Mouse (Mus musculus): ENCODE data around the gene Cort.
"Not testable (repeated sequence)": the region's sequence is repeated elsewhere in the genome, so short reads cannot be mapped to it uniquely, and the experiment has no call there.

Gene Cort

GRCm38 (mm10) chr4:149147528-149147927, 21.0 kb upstream of the Cort start:
- no peak for DNase-seq (ENCODE audit: low read depth)

GRCm38 (mm10) chr4:149145151-149145550, 18.6 kb upstream of the Cort start:
- DNase-seq (ENCODE audit: low read depth), result no peak

GRCm38 (mm10) chr4:149144459-149144858, 17.9 kb upstream of the Cort start:
- DNase-seq (ENCODE audit: low read depth), result peak; percentile 58

- no peak for DNase-seq (ENCODE audit: low read depth)
Measured at GRCm38 (mm10) chr4:149143594-149143993, 17.0 kb upstream of the Cort start.

- no peak for DNase-seq (ENCODE audit: low read depth)
Measured at GRCm38 (mm10) chr4:149138515-149138914, 12.0 kb upstream of the Cort start.

- DNase-seq (ENCODE audit: low read depth), result peak; percentile 72
Measured at GRCm38 (mm10) chr4:149136982-149137770, 10.6 kb upstream of the Cort start, which contains the start of gene Cenps. TSS of gene Cenps (minus strand) at chr4:149137629.

- DNase-seq (ENCODE audit: low read depth), result no peak
Measured at GRCm38 (mm10) chr4:149136116-149136850, 9.7 kb upstream of the Cort start.

GRCm38 (mm10) chr4:149133395-149133794, 6.8 kb upstream of the Cort start:
- no peak for DNase-seq (ENCODE audit: low read depth)

- DNase-seq (ENCODE audit: low read depth), result no peak
Measured at GRCm38 (mm10) chr4:149131789-149132565, 5.4 kb upstream of the Cort start.

GRCm38 (mm10) chr4:149131021-149131752, 4.6 kb upstream of the Cort start:
- no peak for DNase-seq (ENCODE audit: low read depth)

GRCm38 (mm10) chr4:149128467-149128866, 1.9 kb upstream of the Cort start:
- DNase-seq (ENCODE audit: low read depth), result no peak

- DNase-seq (ENCODE audit: low read depth), result no peak
Measured at GRCm38 (mm10) chr4:149126115-149126509, 451 bp downstream of the Cort start.

GRCm38 (mm10) chr4:149125341-149126114, 1.0 kb downstream of the Cort start:
- no peak for DNase-seq (ENCODE audit: low read depth)

GRCm38 (mm10) chr4:149123432-149123831, 3.1 kb downstream of the Cort start:
- DNase-seq (ENCODE audit: low read depth), result no peak

- peak; percentile 22 for DNase-seq (ENCODE audit: low read depth)
Measured at GRCm38 (mm10) chr4:149119978-149120562, 6.5 kb downstream of the Cort start.

GRCm38 (mm10) chr4:149103875-149104561, 22.5 kb downstream of the Cort start, which contains the start of gene Dffa:
TSS of gene Dffa (plus strand) at chr4:149104146.
- peak; percentile 87 for DNase-seq (ENCODE audit: low read depth)

GRCm38 (mm10) chr4:149101456-149101855, 25.1 kb downstream of the Cort start:
- DNase-seq (ENCODE audit: low read depth), result no peak

- not testable (repeated sequence) for DNase-seq (ENCODE audit: low read depth)
Measured at GRCm38 (mm10) chr4:149100449-149100848, 26.1 kb downstream of the Cort start.

- DNase-seq (ENCODE audit: low read depth), result peak; percentile 88
Measured at GRCm38 (mm10) chr4:149099369-149100017, 27.1 kb downstream of the Cort start, which contains the start of gene Pex14. TSS of gene Pex14 (minus strand) at chr4:149099876.
